ENCODE assay signal across 8 mouse cellular contexts in the genomic region with DNA sequence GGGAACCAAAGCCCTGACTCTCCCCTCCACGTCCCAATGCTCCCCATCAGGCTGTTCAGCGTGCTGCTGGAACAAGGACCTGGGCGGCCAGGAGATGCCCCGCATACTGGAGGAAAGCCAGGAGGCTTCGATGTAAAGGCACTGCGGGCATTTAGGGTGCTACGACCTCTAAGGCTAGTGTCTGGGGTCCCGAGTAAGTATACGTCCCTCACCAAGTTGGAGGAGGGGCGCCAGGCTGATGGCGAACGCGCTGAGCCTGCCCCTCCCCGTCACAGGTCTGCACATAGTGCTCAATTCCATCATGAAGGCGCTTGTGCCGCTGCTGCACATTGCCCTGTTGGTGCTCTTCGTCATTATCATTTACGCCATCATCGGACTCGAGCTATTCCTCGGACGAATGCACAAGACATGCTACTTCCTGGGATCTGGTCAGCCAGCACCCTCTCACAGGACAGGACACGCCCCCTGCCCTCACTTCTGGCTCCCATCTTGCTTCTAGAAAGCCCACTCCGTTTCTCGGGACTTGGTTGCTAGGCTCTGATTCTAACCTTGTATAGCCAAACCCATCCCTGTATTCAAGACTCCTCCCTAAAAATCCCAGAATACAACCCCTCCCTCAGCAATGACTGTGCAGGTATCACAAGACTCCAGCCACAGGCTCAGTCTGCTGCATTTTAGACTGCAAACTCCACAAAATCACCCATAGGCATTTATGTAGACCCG. TPM values are rescaled to one million over a fixed set of nuclear protein-coding genes. Genes with fewer than 3 reads are reported as not detected.
DNase-seq lines count a peak whose midpoint lies in the region; ATAC-seq lines count a peak whose summit lies in the region.

No protein-coding gene starts in this region.

- 25% methylated on average over 26 of the region's 26 CpGs for WGBS in lung, embryonic 15.5 days
- 29% methylated on average over 26 of the region's 26 CpGs for WGBS in hindbrain, embryonic 15.5 days
- WGBS in midbrain, embryonic 13.5 days = 29% methylated on average over 26 of the region's 26 CpGs

- H3K27me3 ChIP-seq in lung, embryonic 15.5 days = no peaks in the 10 kb centered on the region
- no peaks in the 10 kb centered on the region for H3K27me3 ChIP-seq in hindbrain, embryonic 15.5 days
- H3K27me3 ChIP-seq in midbrain, embryonic 13.5 days = no peaks in the 10 kb centered on the region

- peak overlapping the region; percentile 76 for H3K4me2 ChIP-seq in lung, embryonic 15.5 days
- peak overlapping the region; percentile 72 for H3K4me2 ChIP-seq in hindbrain, embryonic 15.5 days
- H3K4me2 ChIP-seq in midbrain, embryonic 13.5 days (replicated peaks) = peak overlapping the region; percentile 63

- H3K4me3 ChIP-seq in lung, embryonic 15.5 days = peak overlapping the region; percentile 35
- H3K4me3 ChIP-seq in hindbrain, embryonic 15.5 days = peak overlapping the region; percentile 42
- peak overlapping the region; percentile 39 for H3K4me3 ChIP-seq in midbrain, embryonic 13.5 days (replicated peaks)

- no peaks in the 10 kb centered on the region for H3K36me3 ChIP-seq in lung, embryonic 15.5 days
- no peaks in the 10 kb centered on the region for H3K36me3 ChIP-seq in hindbrain, embryonic 15.5 days
- H3K36me3 ChIP-seq in midbrain, embryonic 13.5 days = no peaks in the 10 kb centered on the region

- no peak for ATAC-seq in lung, embryonic 15.5 days (ENCODE audit: borderline replicate concordance, extremely low read depth, low FRiP score, low TSS enrichment)
- peak; percentile 79 for ATAC-seq in hindbrain, embryonic 15.5 days (ENCODE audit: low FRiP score, low read depth)
- ATAC-seq in midbrain, embryonic 13.5 days = peak; percentile 53
- no peak for ATAC-seq in megakaryocyte progenitor cell, adult 5-6 weeks (replicated peaks; ENCODE audit: poor library complexity)

- DNase-seq in lung, postnatal 4 days = no peak
- peak; percentile 14 for DNase-seq in cerebellum, postnatal 36 days
- no peak for DNase-seq in B cell, adult 2 months
- no peak for DNase-seq in thymus, postnatal 36 days

- H3K4me1 ChIP-seq in lung, embryonic 15.5 days = no peaks in the 10 kb centered on the region
- 0 out of 2 replicates have a peak, but pooled peaks cover 3% of the 10 kb centered on the region for H3K4me1 ChIP-seq in hindbrain, embryonic 15.5 days (replicated peaks)
- H3K4me1 ChIP-seq in midbrain, embryonic 13.5 days (replicated peaks) = no peaks in the 10 kb centered on the region

- no peak overlapping the region for H3K9ac ChIP-seq in lung, embryonic 15.5 days
- H3K9ac ChIP-seq in hindbrain, embryonic 15.5 days = peak overlapping the region; percentile 59
- H3K9ac ChIP-seq in midbrain, embryonic 13.5 days (replicated peaks) = peak overlapping the region; percentile 65

- no peak overlapping the region for H3K27ac ChIP-seq in lung, embryonic 15.5 days
- H3K27ac ChIP-seq in hindbrain, embryonic 15.5 days (replicated peaks) = peak overlapping the region; percentile 65
- H3K27ac ChIP-seq in midbrain, embryonic 13.5 days = no peak overlapping the region

- no peaks in the 10 kb centered on the region for H3K9me3 ChIP-seq in lung, embryonic 15.5 days
- no peaks in the 10 kb centered on the region for H3K9me3 ChIP-seq in hindbrain, embryonic 15.5 days
- no peaks in the 10 kb centered on the region for H3K9me3 ChIP-seq in midbrain, embryonic 13.5 days

RNA-seq across cellular contexts. Expression of a gene that starts 3.8 kb away (rescaled TPM):
- not detected in 2 replicates for polyA plus RNA-seq in lung, embryonic 15.5 days (2015; fragmentation: Nextera tagmentation; extraction: Ambion mirVana)
- 0.14 and 0.22 TPM in 2 replicates for polyA plus RNA-seq in hindbrain, embryonic 15.5 days (2015; fragmentation: Nextera tagmentation; extraction: Ambion mirVana)
- polyA plus RNA-seq in midbrain, embryonic 13.5 days (2015; fragmentation: Nextera tagmentation; extraction: Ambion mirVana) = 0.17 TPM in 1 of 2 replicates, not detected in the other
- 0.24 and 0.47 TPM in 2 replicates for total RNA-seq in megakaryocyte progenitor cell, adult 5-6 weeks (2015)
- total RNA-seq in megakaryocyte progenitor cell, adult 5-6 weeks (2017) = 0.10 and 0.29 TPM in 2 replicates

RNA-seq across cellular contexts. Expression of a gene that starts 5.4 kb away (rescaled TPM):
- polyA plus RNA-seq in lung, embryonic 15.5 days (2015; fragmentation: Nextera tagmentation; extraction: Ambion mirVana) = 31.9 and 32.1 TPM in 2 replicates
- polyA plus RNA-seq in hindbrain, embryonic 15.5 days (2015; fragmentation: Nextera tagmentation; extraction: Ambion mirVana) = 30.6 and 31.5 TPM in 2 replicates
- 30.4 and 30.8 TPM in 2 replicates for polyA plus RNA-seq in midbrain, embryonic 13.5 days (2015; fragmentation: Nextera tagmentation; extraction: Ambion mirVana)
- 18.8 and 20.5 TPM in 2 replicates for total RNA-seq in megakaryocyte progenitor cell, adult 5-6 weeks (2015)
- total RNA-seq in megakaryocyte progenitor cell, adult 5-6 weeks (2017) = 38.1 and 47.6 TPM in 2 replicates

RNA-seq across cellular contexts. Expression of a gene that starts 27.6 kb away (rescaled TPM):
- 1.9 and 3.4 TPM in 2 replicates for polyA plus RNA-seq in lung, embryonic 15.5 days (2015; fragmentation: Nextera tagmentation; extraction: Ambion mirVana)
- polyA plus RNA-seq in hindbrain, embryonic 15.5 days (2015; fragmentation: Nextera tagmentation; extraction: Ambion mirVana) = 195 and 197 TPM in 2 replicates
- polyA plus RNA-seq in midbrain, embryonic 13.5 days (2015; fragmentation: Nextera tagmentation; extraction: Ambion mirVana) = 87.9 and 88.4 TPM in 2 replicates
- total RNA-seq in megakaryocyte progenitor cell, adult 5-6 weeks (2015) = not detected in 2 replicates
- 0.46 and 0.54 TPM in 2 replicates for total RNA-seq in megakaryocyte progenitor cell, adult 5-6 weeks (2017)

RNA-seq across cellular contexts. Expression of a gene that starts 36.6 kb away (rescaled TPM):
- polyA plus RNA-seq in lung, embryonic 15.5 days (2015; fragmentation: Nextera tagmentation; extraction: Ambion mirVana) = 1.9 and 2.2 TPM in 2 replicates
- polyA plus RNA-seq in hindbrain, embryonic 15.5 days (2015; fragmentation: Nextera tagmentation; extraction: Ambion mirVana) = 6.8 and 7.4 TPM in 2 replicates
- 4.3 and 5.1 TPM in 2 replicates for polyA plus RNA-seq in midbrain, embryonic 13.5 days (2015; fragmentation: Nextera tagmentation; extraction: Ambion mirVana)
- 1.3 TPM in 1 of 2 replicates, not detected in the other for total RNA-seq in megakaryocyte progenitor cell, adult 5-6 weeks (2015)
- 0.24 and 0.29 TPM in 2 replicates for total RNA-seq in megakaryocyte progenitor cell, adult 5-6 weeks (2017)

RNA-seq across cellular contexts. Expression of a gene that starts 37.3 kb away (rescaled TPM):
- 0.05 TPM in 1 of 2 replicates, not detected in the other for polyA plus RNA-seq in lung, embryonic 15.5 days (2015; fragmentation: Nextera tagmentation; extraction: Ambion mirVana)
- 0.06 and 0.16 TPM in 2 replicates for polyA plus RNA-seq in hindbrain, embryonic 15.5 days (2015; fragmentation: Nextera tagmentation; extraction: Ambion mirVana)
- polyA plus RNA-seq in midbrain, embryonic 13.5 days (2015; fragmentation: Nextera tagmentation; extraction: Ambion mirVana) = 0.11 and 0.30 TPM in 2 replicates
- total RNA-seq in megakaryocyte progenitor cell, adult 5-6 weeks (2015) = not detected in 2 replicates
- 0.08 and 0.10 TPM in 2 replicates for total RNA-seq in megakaryocyte progenitor cell, adult 5-6 weeks (2017)

Comparison
In these comparisons a context has a peak if more than half of its experiments do, and no peak if none do; other contexts are left out.
1. ATAC-seq: peak in hindbrain, embryonic 15.5 days (single experiment) and midbrain, embryonic 13.5 days (single experiment); none in lung, embryonic 15.5 days (single experiment) and megakaryocyte progenitor cell, adult 5-6 weeks (single experiment).
2. DNase-seq: peak in cerebellum, postnatal 36 days (2 of 2); none in lung, postnatal 4 days (0 of 2), B cell, adult 2 months (0 of 2) and thymus, postnatal 36 days (0 of 2).
3. RNA of a gene that starts 27.6 kb away (polyA plus RNA-seq): 195 to 197 TPM in hindbrain, embryonic 15.5 days and 87.9 to 88.4 TPM in midbrain, embryonic 13.5 days; 1.9 to 3.4 TPM in lung, embryonic 15.5 days; every median in the first group is over 10 times any median in the second.
4. Peak in every context shown above with its lines, with median percentiles within 50 percentile points of each other: H3K4me2 ChIP-seq and H3K4me3 ChIP-seq.